ENCODE assay signal across 9 mouse cellular contexts in the genomic region with DNA sequence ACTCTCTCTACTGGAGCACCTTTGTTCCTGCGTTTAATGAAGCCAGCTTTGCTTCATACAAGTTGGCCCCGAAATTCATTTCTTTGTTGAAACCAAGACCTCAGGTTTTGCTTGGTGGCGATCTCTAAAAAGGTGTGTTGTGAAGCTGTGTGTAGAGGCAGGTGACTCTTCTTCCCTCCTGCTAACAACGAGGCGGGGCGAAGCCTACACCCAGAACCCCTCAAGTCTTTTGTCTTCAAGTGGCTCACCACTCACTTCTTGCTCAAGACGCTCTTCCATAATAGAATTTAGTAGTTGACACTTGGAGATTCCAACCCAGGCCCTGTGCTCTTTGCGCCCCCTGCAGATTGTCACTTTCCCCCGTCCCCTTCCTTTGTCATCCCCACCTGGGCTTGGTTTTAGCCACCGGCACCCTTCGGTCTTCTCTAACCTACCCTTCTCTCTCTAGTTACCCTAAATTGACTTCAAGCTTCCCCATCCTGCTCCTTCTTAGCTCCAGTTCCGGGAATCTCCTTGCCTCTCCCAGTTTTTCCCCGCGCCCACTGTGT. TPM values are rescaled to one million over a fixed set of nuclear protein-coding genes. Genes with fewer than 3 reads are reported as not detected.
DNase-seq lines count a peak whose midpoint lies in the region; ATAC-seq and TF ChIP-seq lines count a peak whose summit lies in the region.
"Had no signal": no experiment of that assay in that cellular context is flagged by ENCODE, and none has a peak within 500 bp of the region (broad histone marks: within the 10 kb centered on the region; RNA-seq: fewer than 3 reads in every experiment).

No protein-coding gene starts in this region.

- peak overlapping the region; percentile 88 for H3K4me2 ChIP-seq in hindbrain, postnatal 0 days (ENCODE audit: low read depth, low read length)
- H3K4me2 ChIP-seq in midbrain, postnatal 0 days (ENCODE audit: low read depth, low read length, poor library complexity, severe bottlenecking): peak overlapping the region; percentile 81

- peak overlapping the region; percentile 88 for H3K4me3 ChIP-seq in layer of hippocampus, adult 2 months
- H3K4me3 ChIP-seq in embryonic facial prominence, embryonic 10.5 days: peak overlapping the region; percentile 79
- H3K4me3 ChIP-seq in hindbrain, postnatal 0 days (ENCODE audit: low read length): peak overlapping the region; percentile 87
- H3K4me3 ChIP-seq in midbrain, postnatal 0 days (ENCODE audit: low read depth, low read length): peak overlapping the region; percentile 80

- TF ChIP-seq CTCF in layer of hippocampus, adult 2 months (conservative IDR thresholded peaks at IDR 0.05): peak; percentile 51
- TF ChIP-seq CTCF in hindbrain, postnatal 0 days (IDR thresholded peaks at IDR 0.05; ENCODE audit: low read depth): peak; percentile 44
- TF ChIP-seq CTCF in midbrain, postnatal 0 days (IDR thresholded peaks at IDR 0.05): peak; percentile 60

- H3K9ac ChIP-seq in hindbrain, postnatal 0 days (replicated peaks; ENCODE audit: low read length): peak overlapping the region; percentile 18; the same call in 1 of the 2 replicates
- H3K9ac ChIP-seq in midbrain, postnatal 0 days (replicated peaks; ENCODE audit: low read length, poor library complexity, severe bottlenecking): peak overlapping the region; percentile 81; the same call in 1 of the 2 replicates

- H3K36me3 ChIP-seq in embryonic facial prominence, embryonic 10.5 days (replicated peaks): peaks cover 24% of the 10 kb centered on the region
- peaks cover 14% of the 10 kb centered on the region for H3K36me3 ChIP-seq in hindbrain, postnatal 0 days (ENCODE audit: insufficient read depth, low read length)
- peaks cover 13% of the 10 kb centered on the region for H3K36me3 ChIP-seq in midbrain, postnatal 0 days (ENCODE audit: insufficient read depth, low read length)

- peaks cover 10% of the 10 kb centered on the region for H3K27me3 ChIP-seq in embryonic facial prominence, embryonic 10.5 days (replicated peaks; ENCODE audit: low read depth, poor library complexity, severe bottlenecking)
- H3K27me3 ChIP-seq in hindbrain, postnatal 0 days (ENCODE audit: insufficient read depth, low read length): no peaks in the 10 kb centered on the region
- no peaks in the 10 kb centered on the region for H3K27me3 ChIP-seq in midbrain, postnatal 0 days (ENCODE audit: insufficient read depth, low read length)

- peak overlapping the region; percentile 65 for H3K27ac ChIP-seq in layer of hippocampus, adult 2 months
- H3K27ac ChIP-seq in embryonic facial prominence, embryonic 10.5 days (replicated peaks): peak overlapping the region; percentile 91
- H3K27ac ChIP-seq in hindbrain, postnatal 0 days: peak overlapping the region; percentile 59
- peak overlapping the region; percentile 77 for H3K27ac ChIP-seq in midbrain, postnatal 0 days (ENCODE audit: low read depth, low read length)

- DNase-seq in layer of hippocampus, adult 2 months (ENCODE audit: low spot score in 2 of 2): peak in 1 of 2 experiments; percentile 35
- no peak for DNase-seq in layer of hippocampus, adult 11-12 months (ENCODE audit: low spot score)
- no peak for DNase-seq in embryonic facial prominence, embryonic 10.5 days (ENCODE audit: low spot score)
- no peak for DNase-seq in hindbrain, postnatal 0 days (ENCODE audit: low spot score)
- DNase-seq in midbrain, postnatal 0 days (ENCODE audit: low spot score): no peak
- DNase-seq in B cell, adult 2 months: no peak
- no peak for DNase-seq in ovary, postnatal 36 days (ENCODE audit: low spot score)
- no peak for DNase-seq in left cerebral cortex, adult 9 months (ENCODE audit: low spot score in 2 of 2)

- no peaks in the 10 kb centered on the region for H3K9me3 ChIP-seq in embryonic facial prominence, embryonic 10.5 days
- H3K9me3 ChIP-seq in hindbrain, postnatal 0 days (ENCODE audit: low read length): no peaks in the 10 kb centered on the region
- H3K9me3 ChIP-seq in midbrain, postnatal 0 days (ENCODE audit: low read length): no peaks in the 10 kb centered on the region

- ATAC-seq in hindbrain, postnatal 0 days: no peak
- ATAC-seq in midbrain, postnatal 0 days (ENCODE audit: low FRiP score): peak; percentile 12; the same call in 1 of the 2 replicates

- 12% methylated on average over 14 of the region's 14 CpGs for WGBS in embryonic facial prominence, embryonic 10.5 days
- WGBS in hindbrain, postnatal 0 days: 19% methylated on average over 14 of the region's 14 CpGs
- 14% methylated on average over 14 of the region's 14 CpGs for WGBS in midbrain, postnatal 0 days

- peaks cover 17% of the 10 kb centered on the region for H3K4me1 ChIP-seq in embryonic facial prominence, embryonic 10.5 days
- H3K4me1 ChIP-seq in hindbrain, postnatal 0 days (ENCODE audit: insufficient read depth, low read length): no peaks in the 10 kb centered on the region
- no peaks in the 10 kb centered on the region for H3K4me1 ChIP-seq in midbrain, postnatal 0 days (ENCODE audit: insufficient read depth, low read length)

RNA-seq across cellular contexts. Expression of a gene that starts 0.5 kb away (rescaled TPM):
- under 1 TPM; 0.29 to 0.41 TPM for total RNA-seq in layer of hippocampus, adult 2 months (2021)
- polyA plus RNA-seq in embryonic facial prominence, embryonic 10.5 days (2016; fragmentation: Nextera tagmentation; extraction: Ambion mirVana): 0.09 and 0.28 TPM in 2 replicates
- 0.16 and 0.25 TPM in 2 replicates for total RNA-seq in hindbrain, postnatal 0 days (2014; rRNA removed)
- 0.16 and 0.23 TPM in 2 replicates for polyA plus RNA-seq in hindbrain, postnatal 0 days (2015; fragmentation: Nextera tagmentation; extraction: Ambion mirVana)
- total RNA-seq in midbrain, postnatal 0 days (2014; rRNA removed): 0.60 TPM in 1 of 2 replicates, not detected in the other
- 0.22 and 0.25 TPM in 2 replicates for polyA plus RNA-seq in midbrain, postnatal 0 days (2015; fragmentation: Nextera tagmentation; extraction: Ambion mirVana)
- total RNA-seq: neutrophil, adult 5-6 weeks had no signal

RNA-seq across cellular contexts. Expression of a gene that starts 0.6 kb away (rescaled TPM):
- total RNA-seq in layer of hippocampus, adult 2 months (2021): 10 to 100 TPM; 20.6 to 23.3 TPM
- polyA plus RNA-seq in embryonic facial prominence, embryonic 10.5 days (2016; fragmentation: Nextera tagmentation; extraction: Ambion mirVana): 63.1 and 63.4 TPM in 2 replicates
- total RNA-seq in hindbrain, postnatal 0 days (2014; rRNA removed): 77.9 and 78.7 TPM in 2 replicates
- 32.8 and 34.4 TPM in 2 replicates for polyA plus RNA-seq in hindbrain, postnatal 0 days (2015; fragmentation: Nextera tagmentation; extraction: Ambion mirVana)
- total RNA-seq in midbrain, postnatal 0 days (2014; rRNA removed): 71.4 and 86.4 TPM in 2 replicates
- polyA plus RNA-seq in midbrain, postnatal 0 days (2015; fragmentation: Nextera tagmentation; extraction: Ambion mirVana): 38.2 and 39.1 TPM in 2 replicates

RNA-seq across cellular contexts. Expression of a gene that starts 56.2 kb away (rescaled TPM):
- 10 to 100 TPM; 28.4 to 34.7 TPM for total RNA-seq in layer of hippocampus, adult 2 months (2021)
- polyA plus RNA-seq in embryonic facial prominence, embryonic 10.5 days (2016; fragmentation: Nextera tagmentation; extraction: Ambion mirVana): 4.8 and 5.0 TPM in 2 replicates
- total RNA-seq in hindbrain, postnatal 0 days (2014; rRNA removed): 3.9 and 4.2 TPM in 2 replicates
- polyA plus RNA-seq in hindbrain, postnatal 0 days (2015; fragmentation: Nextera tagmentation; extraction: Ambion mirVana): 1.4 and 1.5 TPM in 2 replicates
- 4.1 and 6.0 TPM in 2 replicates for total RNA-seq in midbrain, postnatal 0 days (2014; rRNA removed)
- 1.4 and 1.6 TPM in 2 replicates for polyA plus RNA-seq in midbrain, postnatal 0 days (2015; fragmentation: Nextera tagmentation; extraction: Ambion mirVana)
